Mouse (Mus musculus) kidney, adult 2 months (tissue): Measurements from ENCODE around the gene Ddx58.

Experiments
- CTCF ChIP-seq: fragments of 200-500 bp; conservative IDR thresholded peaks from 2 replicates; pipeline ENCODE4 v1.5.1; 2011; ENCODE audit warnings: low read depth, mild to moderate bottlenecking, control low read depth, low read length, moderate library complexity, mixed read lengths; ENCODE audit not compliant: insufficient read depth, insufficient read length
- POLR2A ChIP-seq: fragments of 200-500 bp; IDR thresholded peaks from one replicate; pipeline ENCODE4 v1.6.1; 2011; ENCODE audit warnings: low read depth, low read length, control low read depth

DNA sequence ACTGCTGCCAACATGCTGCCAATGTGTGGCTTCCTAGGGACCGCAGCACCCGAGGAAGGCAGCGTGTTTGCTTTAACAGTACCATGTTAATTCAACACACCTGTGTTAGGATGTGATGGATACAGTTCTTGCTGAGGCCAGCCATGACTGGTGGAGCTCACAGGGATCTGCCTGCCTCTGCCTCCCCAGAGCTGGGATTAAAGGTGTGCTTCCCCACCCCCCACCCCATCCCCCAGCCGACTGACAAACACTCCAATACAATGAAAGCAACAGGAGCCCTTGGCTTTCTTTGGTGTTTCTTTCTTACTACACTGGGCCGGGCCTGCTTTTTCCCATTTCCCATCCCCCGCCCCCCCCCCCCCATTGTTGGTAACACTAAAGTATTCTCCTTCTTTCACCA lies 5.4 kb downstream of the Ddx58 start:
- TF ChIP-seq CTCF (no peak), POLR2A (no peak)
